In genomic region chr4:135945706-135946105, GRCm38 (mm10) we compare ENCODE assay signal across 8 mouse cellular contexts. TPM values are rescaled to one million over a fixed set of nuclear protein-coding genes. Genes with fewer than 3 reads are reported as not detected.
DNase-seq lines count a peak whose midpoint lies in the region; ATAC-seq and TF ChIP-seq lines count a peak whose summit lies in the region.

No protein-coding gene starts in this region.

- no peak for TF ChIP-seq POLR2A in olfactory bulb, adult 2 months (IDR thresholded peaks at IDR 0.05; ENCODE audit: insufficient read depth, low read depth, low read length)

- H3K9me3 ChIP-seq in lung, embryonic 14.5 days (ENCODE audit: low read depth, low read length), result no peaks in the 10 kb centered on the region
- no peaks in the 10 kb centered on the region for H3K9me3 ChIP-seq in forebrain, embryonic 12.5 days
- no peaks in the 10 kb centered on the region for H3K9me3 ChIP-seq in limb, embryonic 15.5 days

- H3K27ac ChIP-seq in lung, embryonic 14.5 days (ENCODE audit: low read depth), result peak overlapping the region; percentile 38; the same call in 1 of the 2 replicates
- peak overlapping the region; percentile 21; the same call in 1 of the 2 replicates for H3K27ac ChIP-seq in forebrain, embryonic 12.5 days
- H3K27ac ChIP-seq in limb, embryonic 15.5 days, result peak overlapping the region; percentile 59; the same call in 1 of the 2 replicates
- peak overlapping the region; percentile 43; the same call in 1 of the 2 replicates for H3K27ac ChIP-seq in olfactory bulb, adult 2 months (ENCODE audit: insufficient read depth, low read depth, low read length)

- peak overlapping the region; percentile 72 for H3K4me3 ChIP-seq in lung, embryonic 14.5 days (ENCODE audit: low read depth, low read length)
- H3K4me3 ChIP-seq in forebrain, embryonic 12.5 days (replicated peaks), result peak overlapping the region; percentile 77
- peak overlapping the region; percentile 89 for H3K4me3 ChIP-seq in limb, embryonic 15.5 days
- H3K4me3 ChIP-seq in olfactory bulb, adult 2 months (ENCODE audit: insufficient read depth, low read depth, low read length), result peak overlapping the region; percentile 71

- peaks cover 4% of the 10 kb centered on the region; the same call in 1 of the 2 replicates for H3K36me3 ChIP-seq in lung, embryonic 14.5 days (ENCODE audit: insufficient read depth)
- peaks cover 5% of the 10 kb centered on the region; the same call in 1 of the 2 replicates for H3K36me3 ChIP-seq in forebrain, embryonic 12.5 days (replicated peaks)
- peaks cover 4% of the 10 kb centered on the region; the same call in 1 of the 2 replicates for H3K36me3 ChIP-seq in limb, embryonic 15.5 days

- peak; percentile 21; the same call in 1 of the 2 replicates for ATAC-seq in lung, embryonic 14.5 days (ENCODE audit: insufficient read depth)
- ATAC-seq in forebrain, embryonic 12.5 days (ENCODE audit: low FRiP score), result peak; percentile 16; the same call in 1 of the 2 replicates
- ATAC-seq in limb, embryonic 15.5 days (ENCODE audit: insufficient number of reproducible peaks, low FRiP score, low TSS enrichment, low read depth), result no peak

- WGBS in lung, embryonic 14.5 days, result 69% methylated on average over 10 of the region's 10 CpGs
- WGBS in forebrain, embryonic 12.5 days, result 78% methylated on average over 10 of the region's 10 CpGs
- 77% methylated on average over 10 of the region's 10 CpGs for WGBS in limb, embryonic 15.5 days
- 79% methylated on average over 10 of the region's 10 CpGs for WGBS in olfactory bulb, adult 2 months

- DNase-seq in lung, embryonic 14.5 days, result no peak
- no peak for DNase-seq in lung, postnatal 14 days
- DNase-seq in kidney, postnatal 10 days, result no peak
- DNase-seq in urinary bladder, postnatal 10 days (ENCODE audit: low spot score), result no peak
- no peak for DNase-seq in gastrocnemius, postnatal 25 days

- 0 out of 2 replicates have a peak, but pooled peaks cover 3% of the 10 kb centered on the region for H3K4me1 ChIP-seq in lung, embryonic 14.5 days (ENCODE audit: insufficient read depth)
- H3K4me1 ChIP-seq in forebrain, embryonic 12.5 days, result peaks cover 8% of the 10 kb centered on the region; the same call in 1 of the 2 replicates
- peaks cover 27% of the 10 kb centered on the region for H3K4me1 ChIP-seq in limb, embryonic 15.5 days
- H3K4me1 ChIP-seq in olfactory bulb, adult 2 months (ENCODE audit: control insufficient read depth, insufficient read depth, low read length), result peaks cover 29% of the 10 kb centered on the region

- peak overlapping the region; percentile 72; the same call in 1 of the 2 replicates for H3K9ac ChIP-seq in lung, embryonic 14.5 days
- peak overlapping the region; percentile 72 for H3K9ac ChIP-seq in forebrain, embryonic 12.5 days
- 0 out of 2 replicates have a peak overlapping the region, but pooled peaks have one; percentile 67 for H3K9ac ChIP-seq in limb, embryonic 15.5 days

- H3K27me3 ChIP-seq in lung, embryonic 14.5 days (ENCODE audit: insufficient read depth, low read length), result no peaks in the 10 kb centered on the region
- no peaks in the 10 kb centered on the region for H3K27me3 ChIP-seq in forebrain, embryonic 12.5 days
- H3K27me3 ChIP-seq in limb, embryonic 15.5 days, result no peaks in the 10 kb centered on the region

- TF ChIP-seq CTCF in lung, embryonic 14.5 days (IDR thresholded peaks at IDR 0.05; ENCODE audit: low read depth), result no peak
- no peak for TF ChIP-seq CTCF in olfactory bulb, adult 2 months (IDR thresholded peaks at IDR 0.05; ENCODE audit: insufficient read depth, low read depth, low read length)

- peak overlapping the region; percentile 87 for H3K4me2 ChIP-seq in lung, embryonic 14.5 days
- peak overlapping the region; percentile 89 for H3K4me2 ChIP-seq in forebrain, embryonic 12.5 days
- peak overlapping the region; percentile 74 for H3K4me2 ChIP-seq in limb, embryonic 15.5 days

RNA-seq across cellular contexts. Expression of gene Hmgcl, which starts 0.5 kb away (rescaled TPM):
- 71.7 and 78.1 TPM in 2 replicates for polyA plus RNA-seq in lung, embryonic 14.5 days (2014; fragmentation: Nextera tagmentation; extraction: Ambion mirVana)
- 52.3 and 55.8 TPM in 2 replicates for polyA plus RNA-seq in forebrain, embryonic 12.5 days (2016; fragmentation: Nextera tagmentation; extraction: Ambion mirVana)
- polyA plus RNA-seq in limb, embryonic 15.5 days (2015; fragmentation: Nextera tagmentation; extraction: Ambion mirVana), result 81.1 and 84.8 TPM in 2 replicates
- not detected in 2 replicates for polyA plus RNA-seq in olfactory bulb, adult 2 months (2012; ENCODE audit: insufficient read depth, insufficient read length, low replicate concordance, missing spikeins)
- total RNA-seq in gastrocnemius, postnatal 25 days (2021), result 10 to 100 TPM; 41.5 to 42.3 TPM

RNA-seq across cellular contexts. Expression of gene Gale, which starts 17.8 kb away (rescaled TPM):
- 27.0 and 30.3 TPM in 2 replicates for polyA plus RNA-seq in lung, embryonic 14.5 days (2014; fragmentation: Nextera tagmentation; extraction: Ambion mirVana)
- 28.3 and 30.9 TPM in 2 replicates for polyA plus RNA-seq in forebrain, embryonic 12.5 days (2016; fragmentation: Nextera tagmentation; extraction: Ambion mirVana)
- 58.2 and 66.7 TPM in 2 replicates for polyA plus RNA-seq in limb, embryonic 15.5 days (2015; fragmentation: Nextera tagmentation; extraction: Ambion mirVana)
- not detected in 2 replicates for polyA plus RNA-seq in olfactory bulb, adult 2 months (2012; ENCODE audit: insufficient read depth, insufficient read length, low replicate concordance, missing spikeins)
- 1 to 10 TPM in 1 of 2 experiments, under 1 TPM in 1; 0.72 to 1.5 TPM for total RNA-seq in gastrocnemius, postnatal 25 days (2021)

RNA-seq across cellular contexts. Expression of gene Fuca1, which starts 25.2 kb away (rescaled TPM):
- polyA plus RNA-seq in lung, embryonic 14.5 days (2014; fragmentation: Nextera tagmentation; extraction: Ambion mirVana), result 65.1 and 72.7 TPM in 2 replicates
- polyA plus RNA-seq in forebrain, embryonic 12.5 days (2016; fragmentation: Nextera tagmentation; extraction: Ambion mirVana), result 38.1 and 45.0 TPM in 2 replicates
- polyA plus RNA-seq in limb, embryonic 15.5 days (2015; fragmentation: Nextera tagmentation; extraction: Ambion mirVana), result 78.4 and 97.2 TPM in 2 replicates
- polyA plus RNA-seq in olfactory bulb, adult 2 months (2012; ENCODE audit: insufficient read depth, insufficient read length, low replicate concordance, missing spikeins), result not detected in 2 replicates
- total RNA-seq in gastrocnemius, postnatal 25 days (2021), result 10 to 100 TPM; 18.9 to 21.7 TPM

RNA-seq across cellular contexts. Expression of gene Lypla2, which starts 26.7 kb away (rescaled TPM):
- polyA plus RNA-seq in lung, embryonic 14.5 days (2014; fragmentation: Nextera tagmentation; extraction: Ambion mirVana), result 117 and 132 TPM in 2 replicates
- 153 and 161 TPM in 2 replicates for polyA plus RNA-seq in forebrain, embryonic 12.5 days (2016; fragmentation: Nextera tagmentation; extraction: Ambion mirVana)
- 114 TPM in 2 replicates for polyA plus RNA-seq in limb, embryonic 15.5 days (2015; fragmentation: Nextera tagmentation; extraction: Ambion mirVana)
- not detected in 2 replicates for polyA plus RNA-seq in olfactory bulb, adult 2 months (2012; ENCODE audit: insufficient read depth, insufficient read length, low replicate concordance, missing spikeins)
- 10 to 100 TPM; 25.3 to 30.7 TPM for total RNA-seq in gastrocnemius, postnatal 25 days (2021)

RNA-seq across cellular contexts. Expression of gene Pithd1, which starts 41.4 kb away (rescaled TPM):
- polyA plus RNA-seq in lung, embryonic 14.5 days (2014; fragmentation: Nextera tagmentation; extraction: Ambion mirVana), result 54.6 and 61.5 TPM in 2 replicates
- polyA plus RNA-seq in forebrain, embryonic 12.5 days (2016; fragmentation: Nextera tagmentation; extraction: Ambion mirVana), result 60.2 and 64.6 TPM in 2 replicates
- polyA plus RNA-seq in limb, embryonic 15.5 days (2015; fragmentation: Nextera tagmentation; extraction: Ambion mirVana), result 51.3 and 54.5 TPM in 2 replicates
- 351 TPM in 1 of 2 replicates, not detected in the other for polyA plus RNA-seq in olfactory bulb, adult 2 months (2012; ENCODE audit: insufficient read depth, insufficient read length, low replicate concordance, missing spikeins)
- total RNA-seq in gastrocnemius, postnatal 25 days (2021), result 10 to 100 TPM; 22.0 to 22.6 TPM

Comparison
In these comparisons a context has a peak if more than half of its experiments do, and no peak if none do; other contexts are left out.
1. RNA of gene Hmgcl, which starts 0.5 kb away (polyA plus RNA-seq): 81.1 to 84.8 TPM in limb, embryonic 15.5 days, 71.7 to 78.1 TPM in lung, embryonic 14.5 days and 52.3 to 55.8 TPM in forebrain, embryonic 12.5 days; not detected in olfactory bulb, adult 2 months; every median in the first group is over 10 times any median in the second.
2. RNA of gene Gale, which starts 17.8 kb away (polyA plus RNA-seq): 58.2 to 66.7 TPM in limb, embryonic 15.5 days, 28.3 to 30.9 TPM in forebrain, embryonic 12.5 days and 27.0 to 30.3 TPM in lung, embryonic 14.5 days; not detected in olfactory bulb, adult 2 months; every median in the first group is over 10 times any median in the second.
3. RNA of gene Fuca1, which starts 25.2 kb away (polyA plus RNA-seq): 78.4 to 97.2 TPM in limb, embryonic 15.5 days, 65.1 to 72.7 TPM in lung, embryonic 14.5 days and 38.1 to 45.0 TPM in forebrain, embryonic 12.5 days; not detected in olfactory bulb, adult 2 months; every median in the first group is over 10 times any median in the second.
4. Peak in every context shown above with its lines, with median percentiles within 50 percentile points of each other: H3K27ac ChIP-seq, H3K4me2 ChIP-seq, H3K4me3 ChIP-seq and H3K9ac ChIP-seq.